Mouse (Mus musculus) MEL (cell line): ENCODE measurements around the gene Scrt2. TPM values are rescaled to one million over a fixed set of nuclear protein-coding genes. Genes with fewer than 3 reads are reported as not detected.

Experiments
- DNase-seq: peaks from one replicate; pipeline ENCODE4 v3.0.0; 2011; ENCODE audit warnings: low read depth, low spot score
- H3K27ac ChIP-seq: 2 replicates; pipeline ENCODE4 v1.5.1; 2012; ENCODE audit warnings: low read depth, mild to moderate bottlenecking, control low read depth, low read length, moderate library complexity; ENCODE audit not compliant: control insufficient read depth
- H3K27me3 ChIP-seq, 2 experiments: fragments of 150-350 bp in 1 of 2; sonication (generic) in 1 of 2; 2 replicates each; pipeline ENCODE4 v1.6.1; 2012; ENCODE audit warnings: low read length in 2 of 2, mild to moderate bottlenecking in 2 of 2, improper control_type of control experiment in 1 of 2, moderate library complexity in 1 of 2; ENCODE audit not compliant: insufficient read depth in 2 of 2, control insufficient read depth in 1 of 2
- H3K36me3 ChIP-seq, 2 experiments: 2 replicates each; pipeline ENCODE4 v1.6.1; 2012 to 2014; ENCODE audit warnings: low read length in 2 of 2, improper control_type of control experiment in 1 of 2, inconsistent platforms in 1 of 2, mild to moderate bottlenecking in 1 of 2; ENCODE audit not compliant: insufficient read depth in 2 of 2, control insufficient read depth in 1 of 2
- H3K4me1 ChIP-seq, 2 experiments: fragments of 150-350 bp in 1 of 2; sonication (generic) in 1 of 2; 2 replicates each; pipeline ENCODE4 v1.6.1; 2012; ENCODE audit warnings: low read length in 2 of 2, improper control_type of control experiment in 1 of 2, mild to moderate bottlenecking in 1 of 2; ENCODE audit not compliant: insufficient read depth in 2 of 2, control insufficient read depth in 1 of 2
- H3K4me3 ChIP-seq, 2 experiments: fragments of 150-350 bp in 1 of 2; sonication (generic) in 1 of 2; 2 replicates each; pipeline ENCODE4 v1.5.1; 2012; ENCODE audit warnings: low read depth in 2 of 2, low read length in 2 of 2, mild to moderate bottlenecking in 2 of 2, moderate library complexity in 2 of 2, control low read depth in 1 of 2, improper control_type of control experiment in 1 of 2; ENCODE audit not compliant: control insufficient read depth in 1 of 2, insufficient read depth in 1 of 2
- H3K79me2 ChIP-seq: 2 replicates; pipeline ENCODE4 v1.6.1; 2012; ENCODE audit warnings: mild to moderate bottlenecking, low read length, moderate library complexity; ENCODE audit not compliant: control insufficient read depth, poor library complexity, insufficient read depth
- H3K9ac ChIP-seq: 2 replicates; pipeline ENCODE4 v1.6.1; 2012; ENCODE audit warnings: low read depth, mild to moderate bottlenecking, control low read depth, low read length, moderate library complexity; ENCODE audit not compliant: control insufficient read depth, poor library complexity, severe bottlenecking
- H3K9me3 ChIP-seq: fragments of 150-350 bp; sonication (generic); replicated peaks from 2 replicates; pipeline ENCODE4 v1.6.1; 2012; ENCODE audit warnings: mild to moderate bottlenecking, low read length, improper control_type of control experiment, moderate library complexity; ENCODE audit not compliant: insufficient read depth
- BHLHE40 ChIP-seq: IDR thresholded peaks from 2 replicates; pipeline ENCODE4 v1.6.1; 2012; ENCODE audit warnings: low read depth, mild to moderate bottlenecking, inconsistent platforms, low read length, improper control_type of control experiment, borderline replicate concordance
- CHD2 ChIP-seq: IDR thresholded peaks from 2 replicates; pipeline ENCODE4 v1.6.1; 2011; ENCODE audit warnings: low read length, improper control_type of control experiment
- CTCF ChIP-seq, 3 experiments: IDR thresholded peaks in 2 of 3; conservative IDR thresholded peaks in 1 of 3; 2 replicates each; pipeline ENCODE4 v1.5.1; 2011 to 2012; ENCODE audit warnings: low read length in 3 of 3, low read depth in 2 of 3, mild to moderate bottlenecking in 2 of 3, improper control_type of control experiment in 1 of 3, inconsistent platforms in 1 of 3, mixed read lengths in 1 of 3, moderate library complexity in 1 of 3; ENCODE audit not compliant: control insufficient read depth in 1 of 3, insufficient read depth in 1 of 3, poor library complexity in 1 of 3, severe bottlenecking in 1 of 3
- ETS1 ChIP-seq: IDR thresholded peaks from 2 replicates; pipeline ENCODE4 v1.6.1; 2012; ENCODE audit warnings: low read depth, mild to moderate bottlenecking, inconsistent platforms, low read length, improper control_type of control experiment, moderate library complexity
- GABPA ChIP-seq: IDR thresholded peaks from 2 replicates; pipeline ENCODE4 v1.6.1; 2012; ENCODE audit warnings: low read depth, mild to moderate bottlenecking, inconsistent platforms, low read length, improper control_type of control experiment, moderate library complexity
- HCFC1 ChIP-seq: IDR thresholded peaks from 2 replicates; pipeline ENCODE4 v1.6.1; 2012; ENCODE audit warnings: low read depth, mild to moderate bottlenecking, inconsistent platforms, low read length, improper control_type of control experiment, moderate library complexity
- JUND ChIP-seq: IDR thresholded peaks from 2 replicates; pipeline ENCODE4 v1.6.1; 2011; ENCODE audit warnings: low read depth, mild to moderate bottlenecking, improper control_type of control experiment, low read length
- KAT2A ChIP-seq: conservative IDR thresholded peaks from 2 replicates; pipeline ENCODE4 v1.6.1; 2012; ENCODE audit warnings: low read depth, low read length, improper control_type of control experiment, inconsistent platforms
- MAFK ChIP-seq: IDR thresholded peaks from 2 replicates; pipeline ENCODE4 v1.6.1; 2011; ENCODE audit warnings: low read depth, mild to moderate bottlenecking, low read length, improper control_type of control experiment, borderline replicate concordance
- MEF2A ChIP-seq: IDR thresholded peaks from 2 replicates; pipeline ENCODE4 v1.6.1; 2014; ENCODE audit warnings: low read depth, mild to moderate bottlenecking, inconsistent platforms, low read length, improper control_type of control experiment; ENCODE audit not compliant: poor library complexity, insufficient replicate concordance, severe bottlenecking; ENCODE audit errors: extremely low read depth
- MXI1 ChIP-seq: IDR thresholded peaks from 2 replicates; pipeline ENCODE4 v1.6.1; 2011; ENCODE audit warnings: mild to moderate bottlenecking, low read depth, low read length, improper control_type of control experiment
- MYC ChIP-seq: IDR thresholded peaks from 2 replicates; pipeline ENCODE4 v1.6.1; 2011; ENCODE audit warnings: low read depth, mild to moderate bottlenecking, low read length, improper control_type of control experiment, moderate library complexity
- NRF1 ChIP-seq: IDR thresholded peaks from 2 replicates; pipeline ENCODE4 v1.6.1; 2014; ENCODE audit warnings: low read depth, mild to moderate bottlenecking, inconsistent platforms, low read length, improper control_type of control experiment, moderate library complexity; ENCODE audit not compliant: poor library complexity, insufficient read depth, severe bottlenecking
- POLR2A ChIP-seq, 2 experiments: IDR thresholded peaks; 2 replicates each; pipeline ENCODE4 v1.6.1; 2011 to 2012; ENCODE audit warnings: low read length in 2 of 2, mild to moderate bottlenecking in 2 of 2, control low read depth in 1 of 2, improper control_type of control experiment in 1 of 2, low read depth in 1 of 2, moderate library complexity in 1 of 2; ENCODE audit not compliant: control insufficient read depth in 1 of 2, insufficient read depth in 1 of 2, poor library complexity in 1 of 2
- POLR2AphosphoS2 ChIP-seq: IDR thresholded peaks from 2 replicates; pipeline ENCODE4 v1.6.1; 2011; ENCODE audit warnings: low read length, improper control_type of control experiment
- POLR2AphosphoS5 ChIP-seq: IDR thresholded peaks from 2 replicates; pipeline ENCODE4 v1.6.1; 2012; ENCODE audit warnings: low read depth, borderline replicate concordance, mild to moderate bottlenecking, inconsistent platforms, low read length, moderate library complexity, mixed read lengths
- SIN3A ChIP-seq: IDR thresholded peaks from 2 replicates; pipeline ENCODE4 v1.6.1; 2012; ENCODE audit warnings: low read length, improper control_type of control experiment, inconsistent platforms
- SMC3 ChIP-seq: IDR thresholded peaks from 2 replicates; pipeline ENCODE4 v1.6.1; 2011; ENCODE audit warnings: low read depth, low read length, improper control_type of control experiment
- TAL1 ChIP-seq: IDR thresholded peaks from 2 replicates; pipeline ENCODE4 v1.6.1; 2012; ENCODE audit warnings: mild to moderate bottlenecking, inconsistent platforms, low read length, moderate library complexity, mixed read lengths
- TCF12 ChIP-seq: IDR thresholded peaks from 2 replicates; pipeline ENCODE4 v1.6.1; 2014; ENCODE audit warnings: low read depth, mild to moderate bottlenecking, inconsistent platforms, low read length, improper control_type of control experiment, moderate library complexity
- UBTF ChIP-seq: IDR thresholded peaks from 2 replicates; pipeline ENCODE4 v1.6.1; 2012; ENCODE audit warnings: low read depth, mild to moderate bottlenecking, inconsistent platforms, low read length, improper control_type of control experiment, moderate library complexity, borderline replicate concordance; ENCODE audit not compliant: insufficient read depth
- USF2 ChIP-seq, 2 experiments: IDR thresholded peaks; 2 replicates each; pipeline ENCODE4 v1.6.1; 2011 to 2012; ENCODE audit warnings: improper control_type of control experiment in 2 of 2, low read length in 2 of 2, borderline replicate concordance in 1 of 2, inconsistent platforms in 1 of 2, low read depth in 1 of 2, mild to moderate bottlenecking in 1 of 2; ENCODE audit not compliant: insufficient read depth in 1 of 2
- polyA plus RNA-seq, 2 experiments: library from polyadenylated mRNA; stranded (reverse) in 1 of 2; unstranded in 1 of 2; fragments of >175 nt in 1 of 2; fragments of >200 nt in 1 of 2; gene quantifications; 2 replicates each; pipeline versions ENCODE4 v1.2.1 to v1.2.4; 2012; ENCODE audit warnings: low replicate concordance in 2 of 2, low read depth in 1 of 2; ENCODE audit not compliant: insufficient read length in 2 of 2, insufficient read depth in 1 of 2, missing spikeins in 1 of 2
- total RNA-seq: library from RNA; depleted of rRNA; stranded (reverse); fragments of 300-350 nt; gene quantifications from 2 replicates; pipeline ENCODE4 v1.2.3, GENCODE M21; 2012

The Scrt2 gene
- total and polyA plus RNA-seq, 3 experiments: not detected

- Histone ChIP-seq H3K27me3 (no peaks in the 10 kb centered on the region), H3K4me1 (no peaks in the 10 kb centered on the region), H3K27ac (no peak overlapping the region), H3K79me2 (no peaks in the 10 kb centered on the region), H3K9ac (no peak overlapping the region), H3K4me3 (no peak overlapping the region), H3K36me3 (no peaks in the 10 kb centered on the region), H3K9me3 (no peaks in the 10 kb centered on the region)
- TF ChIP-seq TCF12 (no peak), HCFC1 (no peak), POLR2A (IDR thresholded peaks at IDR 0.05; ENCODE audit: control insufficient read depth in 1 of 2, insufficient read depth in 1 of 2, low read depth in 1 of 2, low read length in 2 of 2, poor library complexity in 1 of 2) (no peak), KAT2A (no peak), MEF2A (no peak), SIN3A (no peak), UBTF (no peak), MYC (no peak), SMC3 (no peak), USF2 (IDR thresholded peaks at IDR 0.05; ENCODE audit: borderline replicate concordance in 1 of 2, insufficient read depth in 1 of 2, low read depth in 1 of 2, low read length in 2 of 2) (no peak)
- no peak for DNase-seq
These were observed 60.7 kb downstream of the Scrt2 start for GRCm38 (mm10) chr2:152142046-152142445.

- H3K4me3 ChIP-seq: no peak overlapping the region
- H3K9me3 ChIP-seq: no peaks in the 10 kb centered on the region
- H3K27me3 ChIP-seq: no peaks in the 10 kb centered on the region
- no peak overlapping the region for H3K9ac ChIP-seq
- H3K27ac ChIP-seq: no peak overlapping the region
- no peaks in the 10 kb centered on the region for H3K79me2 ChIP-seq
- H3K36me3 ChIP-seq: no peaks in the 10 kb centered on the region
- DNase-seq: no peak
- no peaks in the 10 kb centered on the region for H3K4me1 ChIP-seq
- no peak for TF ChIP-seq TAL1
- TF ChIP-seq MXI1: no peak
- TF ChIP-seq MAFK: no peak
- no peak for TF ChIP-seq SMC3
- TF ChIP-seq GABPA: no peak
- no peak for TF ChIP-seq MYC
- no peak for TF ChIP-seq NRF1
- no peak for TF ChIP-seq BHLHE40
- TF ChIP-seq ETS1: no peak
- no peak for TF ChIP-seq JUND
- no peak for TF ChIP-seq USF2 (IDR thresholded peaks at IDR 0.05; ENCODE audit: borderline replicate concordance in 1 of 2, insufficient read depth in 1 of 2, low read depth in 1 of 2, low read length in 2 of 2)
- TF ChIP-seq POLR2AphosphoS5: no peak
- no peak for TF ChIP-seq POLR2AphosphoS2
- no peak for TF ChIP-seq CTCF (IDR thresholded peaks at IDR 0.05 in 2 of 3, conservative IDR thresholded peaks at IDR 0.05 in 1 of 3; ENCODE audit: control insufficient read depth in 1 of 3, insufficient read depth in 1 of 3, low read depth in 2 of 3, low read length in 3 of 3, poor library complexity in 1 of 3, severe bottlenecking in 1 of 3)
- no peak for TF ChIP-seq CHD2
- TF ChIP-seq UBTF: no peak
These were observed 61.2 kb downstream of the Scrt2 start for GRCm38 (mm10) chr2:152142571-152142970.
